Mouse (Mus musculus) embryonic facial prominence, embryonic 12.5 days (tissue): Measurements from ENCODE around the gene Rpf1. TPM values are rescaled to one million over a fixed set of nuclear protein-coding genes. Genes with fewer than 3 reads are reported as not detected.

Experiments
- polyA plus RNA-seq: library from polyadenylated mRNA; unstranded; fragments of >200 nt; fragmentation: Nextera tagmentation; extraction: Ambion mirVana; gene quantifications from 2 replicates; pipeline ENCODE4 v1.2.1, GENCODE M21; 2016

Gene Rpf1
- polyA plus RNA-seq, 1 experiment from 2014 or later, result 59.7 TPM

Other genes starting within 250 kb of the Rpf1 start
- gene Ssx2ip, start 116.8 kb downstream of the Rpf1 start, polyA plus RNA-seq, result 26.6 and 29.8 TPM in 2 replicates
- 7.7 and 10.6 TPM in 2 replicates for gene Ctbs, start 71.6 kb downstream of the Rpf1 start, polyA plus RNA-seq
- 9.2 and 10.4 TPM in 2 replicates for gene Spata1, start 21.7 kb downstream of the Rpf1 start, polyA plus RNA-seq
- gene Gng5, start 21.6 kb downstream of the Rpf1 start, polyA plus RNA-seq, result 959 and 960 TPM in 2 replicates
- gene Uox, start 49.0 kb upstream of the Rpf1 start, polyA plus RNA-seq, result not detected in 2 replicates
- not detected in 2 replicates for gene Dnase2b, start 94.2 kb upstream of the Rpf1 start, polyA plus RNA-seq
- gene 4930503B20Rik, start 129.9 kb upstream of the Rpf1 start, polyA plus RNA-seq, result 0.22 TPM in 1 of 2 replicates, not detected in the other
- gene Samd13, start 164.2 kb upstream of the Rpf1 start, polyA plus RNA-seq, result 1.3 and 1.9 TPM in 2 replicates